Mouse (Mus musculus) stomach, postnatal 0 days (tissue): ENCODE results near the gene Ogdhl.

Experiments used
- CTCF ChIP-seq: IDR thresholded peaks from 2 replicates; pipeline ENCODE4 v1.5.1; 2016; ENCODE audit warnings: antibody characterized with exemption, low read depth, mild to moderate bottlenecking, moderate library complexity
- EP300 ChIP-seq: optimal IDR thresholded peaks from 2 replicates; pipeline ENCODE3; 2016; ENCODE audit warnings: antibody characterized with exemption

GRCm38 (mm10) chr14:32381619-32382018 is 59.8 kb downstream of the Ogdhl start:
- TF ChIP-seq EP300: no peak
- no peak for TF ChIP-seq CTCF
